Mouse (Mus musculus): ENCODE measurements around the gene Kif1c.

GRCm38 (mm10) chr11:70683640-70684039 lies 16.7 kb upstream of the Kif1c start:
- TF ChIP-seq POLR2A (IDR thresholded peaks at IDR 0.05; ENCODE audit: control insufficient read depth in 1 of 2, insufficient read depth in 1 of 2, low read depth in 1 of 2, low read length in 2 of 2, poor library complexity in 1 of 2) (no peak), ZC3H11A (IDR thresholded peaks at IDR 0.05; ENCODE audit: low read depth, low read length) (no peak), CTCF (IDR thresholded peaks at IDR 0.05 in 2 of 3, conservative IDR thresholded peaks at IDR 0.05 in 1 of 3; ENCODE audit: control insufficient read depth in 1 of 3, insufficient read depth in 1 of 3, low read depth in 2 of 3, low read length in 3 of 3, poor library complexity in 1 of 3, severe bottlenecking in 1 of 3) (no peak), EP300 (IDR thresholded peaks at IDR 0.05; ENCODE audit: low read depth in 1 of 2, low read length in 2 of 2) (no peak), ZMIZ1 (IDR thresholded peaks at IDR 0.05; ENCODE audit: low read depth, low read length) (no peak), ZNF384 (IDR thresholded peaks at IDR 0.05; ENCODE audit: low read depth, low read length) (no peak)
